Mouse (Mus musculus): ENCODE results near the gene Hcst.

DNA sequence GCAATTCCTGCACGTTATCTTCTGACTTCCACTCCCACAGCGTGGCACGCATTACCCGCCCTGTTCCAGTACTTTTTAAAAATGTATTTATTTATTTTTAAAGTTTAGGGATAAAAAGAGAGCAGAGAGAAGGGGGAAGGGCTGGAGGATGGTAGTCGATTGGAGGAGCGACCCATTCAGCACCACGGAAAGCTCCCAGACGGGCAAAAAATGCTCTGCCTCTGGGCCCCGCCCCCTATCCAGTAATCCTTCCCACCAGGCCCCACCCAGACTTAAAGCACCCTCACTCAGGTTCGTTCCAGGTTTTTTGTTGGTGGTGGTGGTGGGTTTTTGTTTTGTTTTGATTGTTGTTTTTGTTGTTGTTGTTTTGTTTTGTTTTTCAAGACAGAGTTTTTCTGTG, 14.6 kb upstream of the Hcst start:
- TF ChIP-seq CTCF (IDR thresholded peaks at IDR 0.05; ENCODE audit: low read depth, low read length) (no peak), POLR2A (IDR thresholded peaks at IDR 0.05; ENCODE audit: extremely low read depth, insufficient read depth, low read length) (no peak)
